Mouse (Mus musculus) megakaryocyte, embryonic 14.5 days (primary cell): Measurements from ENCODE around the gene Traf7. TPM values are rescaled to one million over a fixed set of nuclear protein-coding genes. Genes with fewer than 3 reads are reported as not detected.

Experiments used
- H3K27me3 ChIP-seq: replicated peaks from 2 replicates; pipeline ENCODE3; 2012; ENCODE audit warnings: inconsistent platforms
- H3K36me3 ChIP-seq: replicated peaks from 2 replicates; pipeline ENCODE3; 2012; ENCODE audit warnings: low read length, inconsistent platforms, mixed read lengths
- H3K4me1 ChIP-seq: 2 replicates; pipeline ENCODE4 v1.6.1; 2012; ENCODE audit warnings: inconsistent platforms
- H3K4me3 ChIP-seq: replicated peaks from 2 replicates; pipeline ENCODE3; 2012; ENCODE audit warnings: moderate library complexity, mild to moderate bottlenecking, inconsistent platforms
- H3K9me3 ChIP-seq: 2 replicates; pipeline ENCODE4 v1.6.1; 2012; ENCODE audit warnings: inconsistent platforms
- FLI1 ChIP-seq: IDR thresholded peaks from 2 replicates; pipeline ENCODE4 v1.6.1; 2012; ENCODE audit warnings: low read length, inconsistent platforms, mixed read lengths
- GATA1 ChIP-seq: IDR thresholded peaks from 3 replicates; pipeline ENCODE4 v1.6.1; 2012; ENCODE audit warnings: mixed read lengths, low read length, inconsistent platforms, borderline replicate concordance
- polyA plus RNA-seq: library from polyadenylated mRNA; stranded (reverse); fragments of >175 nt; gene quantifications from 2 replicates; pipeline ENCODE4 v1.2.3, GENCODE M21; 2012; ENCODE audit warnings: low replicate concordance; ENCODE audit not compliant: insufficient read depth

Traf7 gene
- polyA plus RNA-seq, 1 experiment: 123 TPM

GRCm38 (mm10) chr17:24478663-24479380 lies 48.9 kb downstream of the Traf7 start, which contains the start of gene Mlst8:
TSS of gene Mlst8 (minus strand) at chr17:24479078.
- H3K4me1 ChIP-seq: peaks cover 36% of the 10 kb centered on the region
- H3K36me3 ChIP-seq: peaks cover 43% of the 10 kb centered on the region
- H3K4me3 ChIP-seq: peak within 1 kb of the TSS; percentile 96
- peaks cover 5% of the 10 kb centered on the region for H3K27me3 ChIP-seq
- TF ChIP-seq FLI1: no peak
- no peak for TF ChIP-seq GATA1
- H3K9me3 ChIP-seq: no peaks in the 10 kb centered on the region

- H3K4me3 ChIP-seq: peak overlapping the region; percentile 96
- H3K27me3 ChIP-seq: no peaks in the 10 kb centered on the region
- H3K36me3 ChIP-seq: peaks cover 50% of the 10 kb centered on the region
- TF ChIP-seq GATA1 (no peak), FLI1 (no peak)
- H3K9me3 ChIP-seq: no peaks in the 10 kb centered on the region
- peaks cover 43% of the 10 kb centered on the region for H3K4me1 ChIP-seq
Observed at GRCm38 (mm10) chr17:24477985-24478600, 49.6 kb downstream of the Traf7 start.

GRCm38 (mm10) chr17:24477053-24477984 lies 50.4 kb downstream of the Traf7 start:
- peak overlapping the region; percentile 96 for H3K4me3 ChIP-seq
- no peaks in the 10 kb centered on the region for H3K27me3 ChIP-seq
- no peak for TF ChIP-seq GATA1
- TF ChIP-seq FLI1: no peak
- H3K9me3 ChIP-seq: no peaks in the 10 kb centered on the region
- peaks cover 51% of the 10 kb centered on the region for H3K4me1 ChIP-seq
- peaks cover 58% of the 10 kb centered on the region for H3K36me3 ChIP-seq

GRCm38 (mm10) chr17:24476022-24476776 lies 51.5 kb downstream of the Traf7 start:
- Histone ChIP-seq H3K27me3 (no peaks in the 10 kb centered on the region), H3K36me3 (peaks cover 66% of the 10 kb centered on the region), H3K4me1 (peaks cover 56% of the 10 kb centered on the region), H3K9me3 (no peaks in the 10 kb centered on the region), H3K4me3 (peak overlapping the region; percentile 2)
- no peak for TF ChIP-seq GATA1
- no peak for TF ChIP-seq FLI1

GRCm38 (mm10) chr17:24475586-24475985 lies 52.2 kb downstream of the Traf7 start:
- no peak overlapping the region for H3K4me3 ChIP-seq
- TF ChIP-seq GATA1 (no peak), FLI1 (no peak)
- H3K9me3 ChIP-seq: no peaks in the 10 kb centered on the region
- peaks cover 66% of the 10 kb centered on the region for H3K36me3 ChIP-seq
- no peaks in the 10 kb centered on the region for H3K27me3 ChIP-seq
- H3K4me1 ChIP-seq: peaks cover 60% of the 10 kb centered on the region

GRCm38 (mm10) chr17:24474557-24474956 lies 53.2 kb downstream of the Traf7 start:
- H3K36me3 ChIP-seq: peaks cover 66% of the 10 kb centered on the region
- TF ChIP-seq FLI1: no peak
- TF ChIP-seq GATA1: no peak
- H3K4me3 ChIP-seq: no peak overlapping the region
- peaks cover 51% of the 10 kb centered on the region for H3K4me1 ChIP-seq
- no peaks in the 10 kb centered on the region for H3K27me3 ChIP-seq
- no peaks in the 10 kb centered on the region for H3K9me3 ChIP-seq

GRCm38 (mm10) chr17:24473612-24474275 lies 54.0 kb downstream of the Traf7 start, which contains the start of gene Bricd5:
TSS of gene Bricd5 (plus strand) at chr17:24473884.
- H3K4me1 ChIP-seq: peaks cover 51% of the 10 kb centered on the region
- H3K4me3 ChIP-seq: peak within 1 kb of the TSS; percentile 93
- TF ChIP-seq GATA1 (no peak), FLI1 (no peak)
- H3K36me3 ChIP-seq: peaks cover 66% of the 10 kb centered on the region
- no peaks in the 10 kb centered on the region for H3K9me3 ChIP-seq
- H3K27me3 ChIP-seq: no peaks in the 10 kb centered on the region

GRCm38 (mm10) chr17:24472512-24472911 lies 55.2 kb downstream of the Traf7 start:
- H3K4me1 ChIP-seq: peaks cover 43% of the 10 kb centered on the region
- H3K36me3 ChIP-seq: peaks cover 66% of the 10 kb centered on the region
- TF ChIP-seq GATA1 (no peak), FLI1 (no peak)
- no peaks in the 10 kb centered on the region for H3K9me3 ChIP-seq
- H3K27me3 ChIP-seq: no peaks in the 10 kb centered on the region
- peak overlapping the region; percentile 93 for H3K4me3 ChIP-seq
